Mouse (Mus musculus): ENCODE data around the gene Ofd1. TPM values are rescaled to one million over a fixed set of nuclear protein-coding genes. Genes with fewer than 3 reads are reported as not detected.
A peak's percentile ranks its signal among the peaks of the same experiment; 100 is the strongest.

The Ofd1 gene
- total RNA-seq, 2 experiments from 2014 or later, result 3.3 to 3.6 TPM

DNA sequence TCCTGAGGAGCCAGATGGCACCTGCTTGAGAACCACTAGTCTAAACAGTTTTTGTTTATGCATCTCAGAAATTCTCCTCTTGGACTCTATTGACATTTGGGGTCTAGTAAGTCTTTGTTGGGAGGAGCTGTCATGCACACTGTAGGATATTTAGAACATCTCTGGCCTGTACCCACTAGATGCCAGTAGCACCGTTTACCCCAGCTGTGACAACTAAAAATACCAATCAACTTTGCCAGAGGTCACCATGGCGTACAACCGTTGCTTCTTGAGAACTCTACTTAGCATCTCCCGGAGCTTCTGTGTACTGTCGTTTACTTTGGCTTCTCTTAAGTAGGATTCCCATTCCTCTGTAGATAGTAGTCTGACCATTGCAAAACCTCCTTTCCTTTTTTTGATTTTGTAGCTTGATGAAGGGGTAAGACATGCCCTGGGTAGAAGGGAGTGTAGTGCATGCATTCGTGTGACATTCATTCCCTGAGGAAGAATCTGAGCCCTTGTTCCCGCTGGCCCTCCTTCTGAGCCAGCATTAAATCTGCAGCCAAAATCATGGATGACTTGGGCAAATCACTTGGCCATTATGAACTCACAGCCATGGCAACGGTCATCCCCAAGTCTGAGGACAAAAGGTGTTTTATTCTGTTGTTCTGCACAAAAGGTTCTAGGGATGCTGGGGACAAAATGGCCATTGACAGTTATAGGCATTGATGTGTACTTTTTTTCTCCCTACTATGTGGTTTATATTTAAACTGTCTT is 74.9 kb downstream of the Ofd1 start:
- no peak for DNase-seq (ENCODE audit: low spot score)
- intact Hi-C loops (cut with DNase I), result no loop called here

DNA sequence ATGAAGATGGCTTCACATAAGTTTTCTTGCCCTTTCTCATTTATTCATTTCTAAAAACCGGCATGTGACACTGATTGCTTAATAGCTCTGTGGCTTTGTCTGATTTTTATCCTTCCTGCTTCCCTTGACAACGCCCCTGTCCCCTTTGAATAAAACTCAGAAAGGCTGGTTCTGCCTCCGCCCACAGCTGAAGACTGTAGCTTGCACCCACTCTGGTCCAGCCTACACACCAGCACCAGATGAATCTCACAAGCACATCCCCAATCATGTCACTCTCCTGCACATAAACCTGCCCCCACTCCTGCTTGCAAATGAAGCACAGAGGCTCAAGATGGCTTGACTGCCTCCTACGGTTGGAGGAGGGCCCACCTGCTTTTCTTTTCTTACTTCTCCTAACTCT is 80.0 kb downstream of the Ofd1 start:
- DNase-seq (ENCODE audit: low spot score), result no peak
- intact Hi-C loops (cut with DNase I), result no loop called here

DNA sequence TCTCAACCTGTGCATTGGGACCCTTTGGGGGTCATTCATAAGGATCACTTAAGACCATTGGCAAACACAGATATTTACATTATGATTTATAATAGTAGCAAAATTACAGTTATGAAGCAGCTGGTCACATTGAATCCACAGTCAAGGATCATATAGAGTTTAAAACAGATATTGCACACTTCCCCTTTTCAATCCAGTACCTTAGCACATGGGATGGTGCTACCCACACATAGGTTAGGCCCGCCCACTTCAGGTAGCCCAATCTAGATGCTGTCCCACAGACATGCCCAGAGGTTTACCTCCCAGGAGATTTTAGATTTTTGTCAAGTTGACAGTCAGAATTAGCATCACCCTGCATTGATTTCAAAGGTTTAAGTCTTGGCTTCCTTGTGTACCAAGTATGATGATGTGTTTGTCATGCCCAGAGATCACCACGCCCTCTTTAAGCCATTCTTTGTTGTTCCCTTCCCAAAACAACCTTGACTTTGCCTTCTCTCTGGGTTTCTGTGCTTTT is 80.5 kb downstream of the Ofd1 start:
- intact Hi-C loops (cut with DNase I), result no loop called here

DNA sequence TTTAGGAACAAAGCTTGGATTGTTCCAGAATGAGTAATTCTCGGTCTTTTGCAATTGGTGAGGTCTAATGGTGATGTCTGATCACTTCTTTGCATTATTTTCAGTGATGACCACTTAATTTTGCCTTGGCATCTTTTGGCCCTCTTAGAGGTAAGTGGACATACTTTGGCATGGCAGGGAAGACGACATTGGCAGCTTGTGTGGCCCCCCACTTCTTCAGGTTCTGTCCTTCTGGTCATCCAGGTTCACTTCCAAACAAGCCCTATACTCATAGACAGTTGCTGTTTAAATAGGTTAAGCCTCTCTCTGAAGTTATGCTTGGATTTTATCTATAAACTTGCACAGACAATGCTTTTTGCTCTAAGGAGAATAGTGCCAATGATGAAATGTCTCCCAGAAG is 81.5 kb downstream of the Ofd1 start:
- no peak for DNase-seq (ENCODE audit: low spot score)
- intact Hi-C loops (cut with DNase I), result no loop called here

More for the DNA sequence above, 80.5 kb downstream of the Ofd1 start:
- no peak for DNase-seq (ENCODE audit: low spot score)

DNA sequence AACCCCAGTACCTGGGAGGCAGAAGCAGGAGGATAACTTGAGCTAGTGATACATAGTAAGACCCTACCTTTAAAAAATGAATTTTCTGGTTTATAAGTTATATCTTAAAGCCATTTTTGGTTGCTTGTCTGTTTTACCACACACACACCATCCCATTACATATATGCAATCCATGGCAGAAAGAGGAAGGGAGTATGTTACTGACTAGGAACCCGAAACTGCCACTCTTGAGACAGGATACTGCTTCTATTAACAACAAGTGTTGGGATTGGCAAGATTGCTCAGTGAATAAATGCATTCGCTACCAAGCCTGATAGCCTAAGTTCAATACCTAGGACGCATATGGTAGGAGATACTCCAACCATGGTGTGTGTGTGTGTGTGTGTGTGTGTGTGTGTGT is 84.2 kb downstream of the Ofd1 start:
- DNase-seq (ENCODE audit: low spot score), result no peak
- intact Hi-C loops (cut with DNase I), result no loop called here

DNA sequence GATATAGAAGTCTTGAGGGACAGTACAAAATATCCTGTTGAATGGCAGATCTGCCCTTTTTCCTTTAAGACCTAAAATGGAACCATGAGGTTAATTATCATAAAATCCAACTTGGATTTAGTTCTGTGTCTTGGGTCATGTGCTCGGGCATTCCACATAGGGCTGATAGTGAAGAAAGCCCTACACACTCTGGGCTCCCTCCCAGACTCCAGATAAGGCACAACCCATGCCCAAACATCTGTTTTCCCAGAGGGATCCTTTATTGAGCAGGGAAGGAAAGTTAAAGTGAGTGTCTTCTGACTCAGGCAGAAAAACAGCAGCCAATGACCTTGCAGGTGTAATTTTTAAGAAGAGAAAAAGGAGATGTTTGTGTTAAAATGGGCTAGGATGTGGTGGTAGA is 85.6 kb downstream of the Ofd1 start:
- DNase-seq (ENCODE audit: low spot score), result no peak
- intact Hi-C loops (cut with DNase I), result no loop called here

DNA sequence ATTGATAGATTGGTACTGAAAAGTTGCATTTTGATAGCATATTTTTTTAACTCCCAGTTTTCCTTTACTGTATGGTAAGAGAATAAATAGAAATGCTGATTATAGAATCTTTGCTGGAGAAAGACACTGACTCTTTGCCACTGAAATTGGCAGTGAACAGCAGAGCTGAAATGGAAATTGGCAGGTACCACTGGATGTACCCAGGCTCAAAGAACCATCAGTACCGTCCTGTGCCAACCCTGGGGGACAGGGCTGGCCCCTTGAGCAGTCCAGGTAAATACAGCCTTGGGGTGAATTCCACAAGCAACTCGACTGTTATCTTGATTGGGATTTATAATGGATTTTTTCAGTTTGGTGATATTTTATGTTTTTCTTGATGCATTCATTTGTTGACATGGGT is 87.1 kb downstream of the Ofd1 start:
- DNase-seq (ENCODE audit: low spot score), result no peak
- intact Hi-C loops (cut with DNase I), result no loop called here

DNA sequence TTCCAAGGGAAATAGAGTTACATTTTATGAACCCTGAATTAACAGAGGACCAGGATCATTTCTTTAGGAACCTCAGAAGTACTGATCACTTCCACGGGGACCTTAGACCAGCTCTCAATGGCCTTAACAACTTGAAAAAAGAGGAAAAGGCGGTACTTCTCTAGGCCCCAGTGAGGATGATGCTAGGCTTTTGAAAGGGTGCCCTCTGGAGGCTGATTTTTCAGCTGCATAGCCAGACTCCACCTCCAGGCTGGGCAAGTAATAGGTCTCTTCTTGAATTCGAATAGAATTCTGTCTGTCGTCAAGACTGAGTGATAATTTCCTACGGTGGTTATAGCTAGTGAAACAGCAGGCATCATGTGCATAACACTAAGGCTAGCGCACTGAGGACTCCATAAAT is 88.7 kb downstream of the Ofd1 start:
- intact Hi-C loops (cut with DNase I), result loop anchor here (2.0 kb wide), 1 partner anchor 183 kb away; no protein-coding TSS in a partner anchor
- DNase-seq (ENCODE audit: low spot score), result peak; percentile 2

DNA sequence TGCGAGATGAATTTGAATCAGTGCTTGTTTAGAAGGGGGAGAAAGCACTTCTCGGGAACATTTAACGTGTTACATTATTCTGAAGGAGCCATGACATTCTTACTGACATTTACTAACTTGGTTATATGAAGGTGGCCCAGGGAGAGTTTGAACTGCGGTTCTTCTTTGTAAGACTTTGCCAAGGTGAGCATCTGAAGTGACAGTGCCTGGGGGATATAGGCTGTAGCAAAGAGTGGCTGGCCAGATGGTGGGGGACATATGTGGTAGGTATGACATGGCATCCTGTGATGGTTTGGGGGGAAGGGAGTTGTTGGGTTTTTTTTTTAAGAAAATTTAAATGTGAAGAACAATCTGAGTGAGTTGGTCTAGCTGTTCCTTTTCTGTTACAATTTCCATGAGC is 91.9 kb downstream of the Ofd1 start:
- intact Hi-C loops (cut with DNase I), result no loop called here
- DNase-seq (ENCODE audit: low spot score), result no peak

DNA sequence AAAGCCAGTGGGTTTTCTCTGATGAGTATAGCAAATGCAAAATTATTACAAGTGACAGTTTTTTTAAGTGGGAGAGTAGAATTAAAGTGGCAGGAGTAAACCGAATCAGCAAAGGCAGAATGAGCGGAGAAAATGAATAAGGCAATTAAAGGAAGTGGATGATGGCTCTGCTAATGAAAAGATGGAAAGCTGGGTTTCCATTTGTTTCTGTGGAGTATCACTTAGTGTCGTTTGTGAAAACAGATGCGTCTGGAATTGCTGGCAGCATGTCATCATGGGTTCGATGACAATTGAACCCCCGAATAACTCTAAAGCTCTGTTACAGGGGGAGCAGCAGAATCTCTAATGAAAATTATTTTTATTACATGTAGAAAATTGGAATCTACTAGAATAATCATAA is 92.4 kb downstream of the Ofd1 start:
- no peak for DNase-seq (ENCODE audit: low spot score)
- intact Hi-C loops (cut with DNase I), result no loop called here

DNA sequence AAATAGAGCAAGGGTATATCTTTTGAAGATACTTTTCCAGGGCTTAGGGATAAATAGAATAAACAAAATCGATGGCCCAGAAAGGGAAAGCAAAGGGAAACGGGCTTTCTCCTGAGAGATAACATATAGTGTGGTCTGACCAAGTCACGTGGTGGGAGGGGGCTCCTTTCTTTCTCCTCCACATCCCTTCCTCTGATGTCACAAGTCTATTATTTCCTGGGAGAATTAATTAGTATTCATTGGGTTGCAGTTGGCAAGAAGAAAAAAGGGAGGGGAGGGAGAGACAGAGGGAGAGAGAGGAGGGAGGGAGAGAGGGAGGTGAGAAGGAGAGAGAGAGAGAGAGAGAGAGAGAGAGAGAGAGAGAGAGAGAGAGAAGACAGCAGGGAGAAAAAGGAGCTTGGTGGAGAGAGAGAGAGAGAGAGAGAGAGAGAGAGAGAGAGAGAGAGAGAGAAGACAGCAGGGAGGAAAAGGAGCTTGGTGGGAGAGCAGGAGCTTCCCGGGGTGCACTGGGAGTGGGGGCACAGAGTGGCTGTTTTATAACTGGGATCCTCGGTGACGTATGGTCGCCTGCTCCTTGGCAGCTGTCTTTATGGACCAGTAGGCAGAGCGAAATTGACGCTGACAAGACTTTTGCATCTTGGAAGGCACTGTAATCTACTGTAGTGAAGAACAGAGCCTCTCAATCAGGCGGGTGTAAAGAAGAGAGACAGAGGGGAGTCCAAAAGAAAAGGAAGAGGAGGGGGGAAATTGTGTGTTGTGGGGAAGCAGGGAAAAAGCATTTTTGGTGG is 96.1 kb downstream of the Ofd1 start:
- no peak for DNase-seq (ENCODE audit: low spot score)

DNA sequence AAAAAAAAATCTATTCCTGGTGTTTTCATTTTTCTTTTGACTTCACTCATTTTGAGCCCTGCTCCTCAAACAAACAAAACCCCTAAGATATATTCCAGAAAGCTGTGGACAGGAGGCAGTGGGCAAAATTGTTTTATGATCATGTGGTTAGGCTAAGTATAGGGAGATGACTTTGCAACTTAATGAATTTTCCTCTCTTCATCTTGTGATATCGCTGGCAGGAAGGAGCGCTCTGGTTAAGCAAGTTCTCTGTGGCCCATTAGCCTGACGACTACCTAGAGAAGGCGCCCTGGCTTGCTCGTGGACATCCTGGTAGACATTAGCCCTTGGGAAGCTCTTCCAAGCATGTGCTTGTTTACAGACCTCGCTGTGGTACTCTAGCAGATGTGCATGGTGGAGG is 98.7 kb downstream of the Ofd1 start:
- intact Hi-C loops (cut with DNase I), result no loop called here
- DNase-seq (ENCODE audit: low spot score), result no peak

More for the DNA sequence above, 96.1 kb downstream of the Ofd1 start:
- intact Hi-C loops (cut with DNase I), result no loop called here

Other genes with a start within 250 kb of the Ofd1 start
- gene Gpm6b, start 201.8 kb downstream of the Ofd1 start, total RNA-seq (2021), result 10 to 100 TPM; 12.4 to 12.9 TPM
- gene Trappc2, start 130 bp downstream of the Ofd1 start, total RNA-seq (2021), result 10 to 100 TPM; 14.7 to 16.7 TPM
- gene Rab9, start 39.2 kb upstream of the Ofd1 start, total RNA-seq (2021), result 10 to 100 TPM; 22.4 to 25.3 TPM
- gene Tceanc, start 77.9 kb upstream of the Ofd1 start, total RNA-seq (2021), result 1 to 10 TPM; 2.6 to 3.6 TPM
- under 1 TPM; 0.18 to 0.59 TPM for gene Egfl6, start 145.0 kb upstream of the Ofd1 start, total RNA-seq (2021)